Mouse (Mus musculus): ENCODE measurements around the gene Rbms3. TPM values are rescaled to one million over a fixed set of nuclear protein-coding genes. Genes with fewer than 3 reads are reported as not detected.

Rbms3 gene
- polyA plus RNA-seq, 1 experiment: 2.3 TPM

- WGBS: 97% methylated on average over 2 of the region's 2 CpGs
- DNase-seq (ENCODE audit: low read depth, low spot score): no peak
These were observed 545.2 kb downstream of the Rbms3 start for GRCm38 (mm10) chr9:117084471-117084870.

DNA sequence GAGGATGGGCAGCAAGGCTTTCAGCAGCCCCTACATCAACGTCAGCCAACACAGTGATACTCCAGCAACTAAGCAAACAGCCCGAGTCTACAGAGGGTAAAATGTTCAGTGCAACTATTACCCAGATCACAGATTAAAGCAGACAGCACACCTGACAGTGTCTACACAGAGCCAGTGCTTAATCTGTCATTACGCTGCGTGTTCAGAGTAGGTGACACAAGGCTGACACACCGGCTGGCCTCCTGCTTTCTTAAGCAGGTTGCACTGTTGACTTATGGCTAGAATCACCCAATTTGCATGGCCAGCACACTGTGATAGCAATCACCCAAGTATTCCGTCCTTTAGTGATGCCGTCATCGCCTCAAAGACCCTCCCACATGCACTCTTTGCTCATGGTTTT lies 550.2 kb downstream of the Rbms3 start:
- DNase-seq (ENCODE audit: low read depth, low spot score): no peak
- 77% methylated on average over 8 of the region's 8 CpGs for WGBS

- DNase-seq (ENCODE audit: low read depth, low spot score): no peak
- 75% methylated on average over 7 of the region's 7 CpGs for WGBS
These were observed 552.2 kb downstream of the Rbms3 start for GRCm38 (mm10) chr9:117077548-117077947.

- no peak for DNase-seq (ENCODE audit: low read depth, low spot score)
- whole genome bisulfite sequencing: 55% methylated on average over 8 of the region's 8 CpGs
These were observed 552.9 kb downstream of the Rbms3 start for GRCm38 (mm10) chr9:117076785-117077184.

- 68% methylated on average over 2 of the region's 2 CpGs for whole genome bisulfite sequencing
- no peak for DNase-seq (ENCODE audit: low read depth, low spot score)
These were observed 557.1 kb downstream of the Rbms3 start for GRCm38 (mm10) chr9:117072433-117073099.

DNA sequence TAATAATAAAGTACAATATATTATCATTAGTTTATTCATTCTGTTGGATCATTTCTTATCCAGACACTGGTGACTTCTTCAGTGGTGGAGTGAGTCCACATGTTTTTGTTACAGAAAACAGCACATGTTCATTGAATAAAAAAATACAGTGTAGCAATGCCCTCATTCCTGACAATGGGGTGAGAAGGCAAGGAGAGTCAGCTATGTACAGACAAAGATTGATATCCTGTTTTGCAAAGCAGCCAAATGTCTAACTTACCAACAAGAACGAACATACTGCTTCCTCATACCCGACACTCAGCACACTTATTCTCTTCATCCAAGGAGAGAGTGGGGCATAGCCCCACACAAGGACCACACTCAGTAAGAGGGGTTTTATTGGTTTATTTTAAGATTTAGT lies 559.1 kb downstream of the Rbms3 start:
- 73% methylated on average over 2 of the region's 2 CpGs for WGBS
- DNase-seq (ENCODE audit: low read depth, low spot score): no peak

- WGBS: 69% methylated on average over 1 of the region's 1 CpGs
- DNase-seq (ENCODE audit: low read depth, low spot score): no peak
These were observed 560.5 kb downstream of the Rbms3 start for GRCm38 (mm10) chr9:117069232-117069631.

- 88% methylated on average over 11 of the region's 11 CpGs for WGBS
- no peak for DNase-seq (ENCODE audit: low read depth, low spot score)
These were observed 561.9 kb downstream of the Rbms3 start for GRCm38 (mm10) chr9:117067703-117068419.

DNA sequence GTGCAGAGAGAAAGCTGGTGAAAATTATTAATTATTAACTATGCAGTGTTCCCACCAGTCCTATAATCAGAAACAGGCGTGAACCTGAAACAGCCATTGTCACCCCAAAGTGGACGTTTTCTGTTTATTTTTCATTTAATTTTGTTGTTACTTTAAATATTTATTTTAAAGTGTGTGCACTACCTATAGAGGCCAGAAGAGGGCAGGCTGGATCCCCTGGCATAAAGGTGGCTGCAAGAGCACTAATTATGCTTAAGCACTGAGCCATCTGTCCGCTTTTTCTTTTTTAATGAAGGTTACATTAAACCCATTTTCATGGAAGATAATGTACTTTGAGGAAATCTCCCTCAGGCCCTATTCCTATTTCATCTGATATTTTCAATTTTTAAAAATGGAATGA lies 563.2 kb downstream of the Rbms3 start:
- WGBS: 63% methylated on average over 3 of the region's 3 CpGs

DNA sequence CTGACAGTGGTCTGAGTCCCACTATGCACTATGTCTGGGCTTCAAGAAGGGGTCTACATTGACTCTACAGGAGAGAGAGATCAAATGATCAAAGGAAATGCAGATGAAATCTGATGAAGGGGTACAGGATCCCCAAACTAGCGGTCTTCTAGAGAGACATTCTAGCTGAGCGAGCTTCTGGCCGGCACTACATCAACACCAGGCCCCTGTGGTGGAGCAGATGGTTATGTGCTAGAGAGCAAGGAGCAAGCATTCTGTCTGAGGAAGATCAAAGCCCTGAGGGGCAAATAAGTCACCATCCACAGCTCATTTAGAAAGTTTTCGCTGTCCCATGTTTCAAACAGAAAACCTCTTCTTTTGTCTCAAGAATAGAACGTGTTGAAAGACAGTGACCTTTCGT lies 564.1 kb downstream of the Rbms3 start:
- DNase-seq (ENCODE audit: low read depth, low spot score): no peak
- WGBS: 96% methylated on average over 6 of the region's 6 CpGs

More for the DNA sequence above, 563.2 kb downstream of the Rbms3 start:
- no peak for DNase-seq (ENCODE audit: low read depth, low spot score)

DNA sequence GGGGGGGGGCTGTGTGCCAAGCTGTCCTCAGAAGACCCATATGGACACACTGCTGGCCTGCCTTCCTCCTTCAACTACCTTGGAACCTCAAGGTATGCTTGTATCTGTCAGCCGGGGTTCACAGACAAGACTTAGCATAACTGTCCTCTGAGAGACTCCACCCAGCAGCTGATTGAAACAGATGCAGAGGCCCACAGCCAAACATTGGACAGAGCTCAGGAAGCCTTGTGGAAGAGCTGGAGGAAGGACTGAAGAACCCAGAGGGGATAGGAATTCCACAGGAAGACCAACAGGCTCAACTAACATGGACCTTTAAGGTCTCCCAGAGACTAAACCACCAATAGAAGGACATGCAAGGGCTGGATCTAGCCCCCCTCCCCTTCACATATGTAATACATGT lies 570.1 kb downstream of the Rbms3 start:
- WGBS: 61% methylated on average over 1 of the region's 1 CpGs
- no peak for DNase-seq (ENCODE audit: low read depth, low spot score)

DNA sequence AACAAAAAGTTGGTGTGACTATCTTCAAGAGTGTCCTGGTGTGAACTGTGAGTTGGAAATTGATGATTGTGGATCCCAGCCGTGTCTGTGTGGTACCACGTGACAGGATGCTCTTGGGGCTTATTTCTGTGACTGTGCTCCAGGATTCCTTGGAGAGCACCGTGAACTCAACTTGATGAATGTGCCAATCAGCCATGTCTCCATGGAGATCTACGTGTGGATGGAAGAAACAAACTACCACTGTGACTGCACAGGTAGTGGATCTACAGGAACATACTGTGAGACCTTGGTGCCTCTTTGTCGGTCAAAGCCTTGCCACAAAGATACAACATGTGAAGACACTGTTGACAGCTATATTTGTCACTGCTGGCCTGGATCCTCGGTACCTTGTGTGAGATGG lies 570.6 kb downstream of the Rbms3 start:
- WGBS: 89% methylated on average over 6 of the region's 6 CpGs
- no peak for DNase-seq (ENCODE audit: low read depth, low spot score)

- DNase-seq (ENCODE audit: low read depth, low spot score): no peak
- 94% methylated on average over 2 of the region's 2 CpGs for WGBS
These were observed 577.8 kb downstream of the Rbms3 start for GRCm38 (mm10) chr9:117051935-117052334.

GRCm38 (mm10) chr9:117048641-117049040 lies 581.1 kb downstream of the Rbms3 start:
- no peak for DNase-seq (ENCODE audit: low read depth, low spot score)
- 88% methylated on average over 1 of the region's 1 CpGs for WGBS

DNA sequence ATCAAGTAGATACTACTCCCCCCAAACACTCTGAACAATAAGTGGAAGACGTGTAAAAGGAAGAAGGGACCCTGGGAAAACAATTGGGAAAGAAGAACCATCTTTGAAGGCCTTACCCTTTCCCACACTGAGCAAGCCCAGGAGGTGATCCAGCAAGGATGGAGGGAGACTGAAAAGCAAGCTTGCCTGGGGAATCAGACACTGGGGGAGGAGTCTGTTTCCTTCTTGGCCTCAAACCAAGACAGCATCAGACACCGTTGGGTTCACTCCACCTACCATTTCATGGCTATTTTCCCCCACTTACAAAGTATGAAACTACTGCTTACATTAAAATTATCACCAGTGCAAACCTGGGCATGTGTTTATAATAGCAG lies 587.7 kb downstream of the Rbms3 start:
- DNase-seq (ENCODE audit: low read depth, low spot score): no peak
- 41% methylated on average over 2 of the region's 2 CpGs for WGBS

DNA sequence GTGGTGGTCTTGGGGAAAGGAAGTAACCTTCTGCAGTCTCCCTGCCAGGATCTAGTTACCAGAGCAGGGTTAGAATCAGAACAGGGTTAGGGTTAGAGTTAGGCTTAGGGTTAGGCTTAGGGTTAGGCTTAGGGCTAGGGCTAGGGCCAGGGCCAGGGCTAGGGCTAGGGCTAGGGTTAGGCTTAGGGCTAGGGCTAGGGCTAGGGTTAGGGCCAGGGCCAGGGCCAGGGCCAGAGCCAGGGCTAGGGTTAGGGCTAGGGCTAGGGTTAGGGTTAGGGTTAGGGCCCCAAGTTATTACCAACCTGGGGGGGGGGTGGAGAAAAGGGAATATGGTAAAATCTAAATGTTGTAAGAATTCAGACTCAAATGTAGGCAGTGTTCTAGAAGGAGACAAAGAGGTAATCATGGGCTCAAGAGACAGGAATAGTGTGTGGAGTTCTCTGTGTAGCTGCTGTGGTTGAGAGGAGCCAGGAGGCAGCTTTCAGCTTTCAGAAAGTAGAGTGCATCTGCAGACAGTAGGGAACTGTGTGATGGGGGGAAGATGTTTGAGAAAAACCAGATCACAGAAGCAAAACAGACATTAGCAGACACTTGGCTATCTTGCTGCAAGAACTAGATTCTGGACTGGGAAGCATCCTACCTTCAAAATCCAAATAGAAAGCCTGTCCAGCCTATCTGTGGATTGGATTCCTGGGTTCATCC lies 588.3 kb downstream of the Rbms3 start:
- no peak for DNase-seq (ENCODE audit: low read depth, low spot score)

- DNase-seq (ENCODE audit: low read depth, low spot score): no peak
- 45% methylated on average over 6 of the region's 6 CpGs for WGBS
These were observed 589.7 kb downstream of the Rbms3 start for GRCm38 (mm10) chr9:117039941-117040453.

GRCm38 (mm10) chr9:117032690-117033089 lies 597.0 kb downstream of the Rbms3 start:
- WGBS: 83% methylated on average over 1 of the region's 1 CpGs
- no peak for DNase-seq (ENCODE audit: low read depth, low spot score)

DNA sequence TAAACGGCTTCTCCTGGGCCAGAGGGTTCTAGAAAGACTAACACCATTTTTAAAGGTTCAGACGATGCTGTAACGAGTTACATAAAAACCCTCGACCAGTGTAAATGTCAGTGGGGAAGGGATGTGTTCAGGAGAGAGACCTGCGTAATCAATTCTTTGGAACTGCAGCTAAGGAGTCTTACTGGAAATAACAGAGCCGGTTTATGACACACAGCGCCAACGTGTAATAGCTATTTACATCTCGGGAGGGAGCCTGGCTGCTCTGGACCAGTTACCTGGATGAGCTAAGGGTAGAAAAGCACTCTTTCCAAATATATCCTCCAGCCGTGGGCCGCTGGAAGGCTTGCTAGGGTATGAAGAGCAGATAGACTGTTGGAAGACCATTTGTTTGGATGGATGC lies 598.5 kb downstream of the Rbms3 start:
- DNase-seq (ENCODE audit: low read depth, low spot score): no peak
- WGBS: 15% methylated on average over 11 of the region's 11 CpGs

DNA sequence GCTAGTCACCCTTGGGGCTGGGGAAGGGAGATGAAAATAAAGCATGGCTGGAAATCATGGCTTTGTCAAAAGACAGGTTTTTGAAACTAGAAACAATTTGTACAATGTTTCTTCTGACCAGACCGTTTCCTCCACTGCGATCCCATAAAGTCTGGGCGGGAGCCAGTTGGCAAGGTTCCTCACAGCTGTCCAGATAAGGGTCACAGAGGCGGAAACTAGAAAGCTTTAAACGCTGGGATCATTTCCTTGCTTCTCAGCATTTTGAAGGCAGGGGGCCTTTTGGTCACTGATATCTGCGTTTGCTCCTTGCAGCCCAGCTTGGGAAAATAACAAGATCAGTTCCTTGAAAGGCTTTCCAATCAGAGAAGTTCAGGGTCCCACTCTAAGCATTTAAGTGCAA lies 598.9 kb downstream of the Rbms3 start:
- 2% methylated on average over 6 of the region's 6 CpGs for WGBS
- peak; percentile 80 for DNase-seq (ENCODE audit: low read depth, low spot score)

- DNase-seq (ENCODE audit: low read depth, low spot score): no peak
- 64% methylated on average over 1 of the region's 1 CpGs for whole genome bisulfite sequencing
These were observed 599.8 kb downstream of the Rbms3 start for GRCm38 (mm10) chr9:117029953-117030352.

All from large intestine, adult 2 months (tissue).